Mouse (Mus musculus) midbrain, embryonic 10.5 days (tissue): ENCODE results near the gene Il5ra. TPM values are rescaled to one million over a fixed set of nuclear protein-coding genes. Genes with fewer than 3 reads are reported as not detected.

Source experiments
- DNase-seq: peaks from one replicate; pipeline ENCODE4 v3.0.0-alpha.2; 2017; ENCODE audit warnings: low spot score
- H3K27ac ChIP-seq: fragments of 300-500 bp; sonication (generic); replicated peaks from 2 replicates; pipeline ENCODE4 v1.5.1; 2016; ENCODE audit warnings: mild to moderate bottlenecking
- H3K27me3 ChIP-seq: fragments of 300-500 bp; sonication (generic); 2 replicates; pipeline ENCODE4 v1.6.1; 2016; ENCODE audit warnings: low read depth, mild to moderate bottlenecking; ENCODE audit not compliant: poor library complexity, severe bottlenecking
- H3K36me3 ChIP-seq: fragments of 300-500 bp; sonication (generic); 2 replicates; pipeline ENCODE4 v1.6.1; 2016; ENCODE audit warnings: mild to moderate bottlenecking, moderate library complexity
- H3K4me1 ChIP-seq: fragments of 300-500 bp; sonication (generic); 2 replicates; pipeline ENCODE4 v1.6.1; 2016
- H3K4me3 ChIP-seq: fragments of 300-500 bp; sonication (generic); 2 replicates; pipeline ENCODE4 v1.5.1; 2016; ENCODE audit warnings: mild to moderate bottlenecking, moderate library complexity
- H3K9me3 ChIP-seq: fragments of 300-500 bp; sonication (generic); replicated peaks from 2 replicates; pipeline ENCODE4 v1.6.1; 2016; ENCODE audit warnings: mild to moderate bottlenecking
- WGBS: fragments of 180-500 bp; shearing (Covaris S2); methylation state at CpG from one replicate; pipeline ENCODE4 v1.1.7; 2016; 5-methylcytosine and 5-hydroxymethylcytosine counted together
- polyA plus RNA-seq: library from polyadenylated mRNA; unstranded; fragments of >200 nt; fragmentation: Nextera tagmentation; extraction: Ambion mirVana; gene quantifications from 2 replicates; pipeline ENCODE4 v1.2.1, GENCODE M21; 2016

Gene Il5ra
- polyA plus RNA-seq, 1 experiment from 2014 or later: not detected

DNA sequence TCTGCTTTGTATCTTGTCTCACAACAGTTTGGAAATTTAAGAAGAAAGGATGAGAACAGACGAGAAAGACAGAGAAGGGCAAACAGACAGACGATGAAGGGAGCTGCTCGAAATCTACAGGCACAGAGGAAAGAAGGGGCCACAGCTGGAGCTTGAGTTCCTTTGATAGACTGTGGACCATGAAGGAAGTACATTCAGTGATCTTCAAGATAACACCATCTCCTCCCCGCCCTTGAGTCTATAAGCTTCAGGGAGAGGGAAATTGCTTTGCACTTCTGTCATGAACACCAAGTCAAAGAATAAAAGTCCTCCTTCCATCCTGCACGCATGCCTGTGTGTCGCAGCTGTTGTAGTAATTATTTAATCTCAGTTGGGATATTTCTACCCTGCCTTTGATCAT, 22.8 kb downstream of the Il5ra start:
- 81% methylated on average over 6 of the region's 6 CpGs for WGBS
- no peaks in the 10 kb centered on the region for H3K36me3 ChIP-seq
- no peaks in the 10 kb centered on the region for H3K27me3 ChIP-seq
- no peak overlapping the region for H3K4me3 ChIP-seq
- H3K9me3 ChIP-seq: no peaks in the 10 kb centered on the region
- H3K4me1 ChIP-seq: no peaks in the 10 kb centered on the region
- no peak overlapping the region for H3K27ac ChIP-seq
- no peak for DNase-seq

DNA sequence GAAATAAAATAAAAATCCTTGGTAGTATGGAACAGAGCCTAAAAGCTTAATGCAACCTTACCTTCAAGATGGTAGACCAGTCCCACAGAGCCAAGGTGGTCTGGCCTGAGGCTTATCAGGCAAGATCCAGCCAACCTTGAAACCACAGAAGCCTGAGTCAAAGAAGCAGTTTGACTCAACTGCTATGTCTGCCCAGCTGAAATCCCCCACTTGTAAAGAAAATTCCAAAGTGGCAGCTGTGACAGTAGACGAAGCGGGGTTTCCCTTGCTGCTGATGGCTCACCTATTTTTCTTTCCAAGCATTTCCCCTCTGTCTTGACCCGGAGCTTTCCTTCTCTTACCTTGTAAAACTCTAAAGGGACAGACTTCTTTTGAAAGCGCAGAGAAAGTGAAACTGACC, 23.2 kb downstream of the Il5ra start:
- Histone ChIP-seq H3K4me3 (no peak overlapping the region), H3K4me1 (no peaks in the 10 kb centered on the region), H3K9me3 (no peaks in the 10 kb centered on the region), H3K36me3 (no peaks in the 10 kb centered on the region), H3K27me3 (no peaks in the 10 kb centered on the region), H3K27ac (no peak overlapping the region)
- DNase-seq: no peak
- 91% methylated on average over 4 of the region's 4 CpGs for WGBS

DNA sequence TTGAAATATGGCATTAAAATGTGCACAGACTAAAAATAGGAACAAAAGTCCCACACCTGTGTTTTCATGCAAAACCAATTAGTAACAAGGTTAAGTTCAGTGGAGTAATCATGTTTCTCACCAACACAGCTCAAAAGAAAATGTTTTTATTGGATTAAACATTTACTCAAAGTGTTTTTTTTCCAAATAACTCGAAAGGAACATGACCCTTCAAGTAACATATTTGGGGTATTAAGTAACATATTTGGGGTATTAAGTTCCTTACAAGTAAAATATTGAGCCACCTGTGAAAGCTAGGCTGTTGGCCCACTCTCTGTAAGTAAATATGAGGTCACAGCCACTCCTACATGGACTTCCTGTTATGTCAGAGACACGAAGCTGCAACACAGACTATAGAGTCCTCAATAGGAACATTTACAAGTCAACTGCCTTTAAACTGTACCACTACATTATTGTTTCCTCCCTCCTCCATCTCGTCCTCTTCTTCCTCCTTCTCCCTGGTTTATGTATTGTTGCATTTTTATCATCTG, 43.3 kb downstream of the Il5ra start:
- H3K27me3 ChIP-seq: no peaks in the 10 kb centered on the region
- no peaks in the 10 kb centered on the region for H3K36me3 ChIP-seq

DNA sequence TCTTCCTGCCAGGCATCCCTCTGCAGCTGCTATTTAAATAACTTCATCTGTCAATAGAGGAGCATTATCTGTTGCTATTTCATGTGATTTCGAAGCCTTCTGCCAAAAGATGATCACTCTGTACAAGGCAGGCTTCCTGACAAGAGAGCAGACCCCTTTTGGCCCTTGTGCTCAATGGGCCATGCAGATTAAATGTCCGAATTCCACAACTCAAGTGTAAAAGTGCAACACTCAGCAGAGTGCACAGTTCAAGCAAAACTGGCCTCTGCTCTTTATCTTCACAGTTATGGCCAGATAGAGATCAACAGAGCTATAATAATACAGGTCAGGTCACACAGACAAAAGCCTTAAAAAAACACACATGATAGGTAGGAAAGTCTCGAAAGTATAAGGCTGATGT, 46.9 kb downstream of the Il5ra start:
- H3K4me3 ChIP-seq: no peak overlapping the region
- DNase-seq: no peak
- 85% methylated on average over 3 of the region's 3 CpGs for WGBS
- H3K9me3 ChIP-seq: no peaks in the 10 kb centered on the region
- no peaks in the 10 kb centered on the region for H3K4me1 ChIP-seq
- no peaks in the 10 kb centered on the region for H3K36me3 ChIP-seq
- H3K27me3 ChIP-seq: no peaks in the 10 kb centered on the region
- no peak overlapping the region for H3K27ac ChIP-seq

More for the DNA sequence above, 43.3 kb downstream of the Il5ra start:
- H3K4me3 ChIP-seq: no peak overlapping the region
- DNase-seq: no peak
- 67% methylated on average over 3 of the region's 3 CpGs for WGBS
- H3K4me1 ChIP-seq: no peaks in the 10 kb centered on the region
- no peak overlapping the region for H3K27ac ChIP-seq
- H3K9me3 ChIP-seq: no peaks in the 10 kb centered on the region

DNA sequence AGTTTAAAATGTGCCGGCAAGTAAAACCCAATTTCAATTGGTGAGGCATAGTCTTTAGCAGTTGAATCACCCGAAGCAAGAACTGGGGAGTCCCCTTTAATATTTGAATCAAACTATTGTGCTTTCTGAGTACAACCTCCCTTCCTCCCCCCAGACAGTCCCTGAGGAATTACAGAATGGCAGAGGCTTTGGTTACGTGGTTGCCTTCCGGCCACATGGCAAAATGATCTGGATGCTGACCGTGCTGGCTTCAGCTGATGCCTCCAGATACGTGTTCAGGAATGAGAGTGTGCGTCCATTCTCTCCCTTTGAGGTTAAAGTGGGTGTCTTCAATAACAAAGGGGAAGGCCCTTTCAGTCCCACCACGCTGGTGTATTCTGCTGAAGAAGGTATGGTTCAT, 73.3 kb downstream of the Il5ra start:
- H3K27me3 ChIP-seq: no peaks in the 10 kb centered on the region
- H3K4me1 ChIP-seq: no peaks in the 10 kb centered on the region
- H3K36me3 ChIP-seq: no peaks in the 10 kb centered on the region
- no peak overlapping the region for H3K27ac ChIP-seq
- 88% methylated on average over 8 of the region's 8 CpGs for WGBS
- H3K9me3 ChIP-seq: no peaks in the 10 kb centered on the region
- no peak overlapping the region for H3K4me3 ChIP-seq
- DNase-seq: no peak

DNA sequence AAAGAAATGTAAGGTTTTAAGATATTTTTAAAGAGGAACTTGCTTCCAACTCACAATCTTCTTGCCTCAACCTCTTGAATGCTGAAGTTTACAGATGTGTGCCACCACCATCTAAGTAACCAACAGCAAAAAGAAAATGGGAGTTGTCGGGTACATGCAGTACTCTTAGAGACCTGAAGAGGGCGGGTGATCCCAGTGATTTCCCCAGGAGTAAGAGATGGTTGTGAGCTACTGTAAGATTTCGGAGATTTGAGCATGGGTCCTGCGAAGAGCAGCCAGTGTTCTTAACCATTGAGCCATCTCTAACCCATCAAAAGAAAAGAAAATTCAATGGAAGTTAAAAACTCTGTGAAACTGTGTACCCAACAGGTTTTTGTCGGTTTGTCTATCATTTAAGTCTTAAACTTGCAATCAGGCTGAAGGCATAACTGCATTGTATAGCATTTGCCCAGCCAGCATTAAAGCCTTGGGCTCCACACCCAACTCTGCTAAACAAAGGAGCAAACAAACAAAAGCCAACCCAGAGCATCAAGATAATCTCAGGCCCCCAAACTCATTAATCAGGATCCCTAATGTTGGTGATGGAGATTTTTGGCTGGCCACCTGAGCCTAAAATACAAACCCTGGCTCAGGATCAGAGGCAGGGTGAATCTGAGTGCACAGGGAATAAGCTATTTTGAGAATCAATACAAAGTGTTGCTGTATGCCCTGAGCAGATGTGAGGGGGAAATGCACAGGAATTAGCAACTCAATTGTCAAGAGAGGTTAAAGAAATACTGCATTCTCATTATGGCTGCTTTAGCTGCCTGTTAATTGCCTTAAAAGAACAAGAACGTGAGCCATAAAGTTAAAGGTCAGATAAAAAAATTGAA, 84.8 kb downstream of the Il5ra start:
- no peak overlapping the region for H3K4me3 ChIP-seq
- WGBS: 42% methylated on average over 6 of the region's 6 CpGs

More for the DNA sequence above, 84.8 kb downstream of the Il5ra start:
- DNase-seq: peak; percentile 41
- Histone ChIP-seq H3K4me1 (no peaks in the 10 kb centered on the region), H3K36me3 (no peaks in the 10 kb centered on the region), H3K9me3 (no peaks in the 10 kb centered on the region), H3K27ac (no peak overlapping the region), H3K27me3 (no peaks in the 10 kb centered on the region)

Other genes with a start within 250 kb of the Il5ra start
- gene Trnt1, start 20.1 kb upstream of the Il5ra start, polyA plus RNA-seq: 68.3 and 71.5 TPM in 2 replicates
- gene Crbn, start 51.0 kb upstream of the Il5ra start, polyA plus RNA-seq: 44.3 and 49.8 TPM in 2 replicates